Mouse (Mus musculus): ENCODE measurements at regions not wholly inside any gene's neighbourhood (a gene's known extent, or its start where the extent isn't known, plus 50 kb on each side); places are given as distances from the start of the nearest gene placed in this dataset.

- DNase-seq: no peak
Observed at GRCm38 (mm10) chr4:8949951-8950350, 711.1 kb upstream of the Car8 start.

- no peak for DNase-seq
Observed at GRCm38 (mm10) chr4:8949537-8949936, 710.7 kb upstream of the Car8 start.

GRCm38 (mm10) chr4:8945116-8945515 is 706.3 kb upstream of the Car8 start:
- no peak for DNase-seq

GRCm38 (mm10) chr4:8943080-8943479 is 704.2 kb upstream of the Car8 start:
- no peak for DNase-seq

GRCm38 (mm10) chr4:8938948-8939411 is 700.1 kb upstream of the Car8 start:
- DNase-seq: peak in 1 of 2 experiments; percentile 61

GRCm38 (mm10) chr4:8935899-8936298 is 697.1 kb upstream of the Car8 start:
- no peak for DNase-seq

- DNase-seq: no peak
Observed at GRCm38 (mm10) chr4:8934541-8934940, 695.7 kb upstream of the Car8 start.

- DNase-seq: peak; percentile 69 to 80
Observed at GRCm38 (mm10) chr4:8929346-8929745, 690.5 kb upstream of the Car8 start.

- DNase-seq: peak; percentile 50 to 53
Observed at GRCm38 (mm10) chr4:8928551-8929305, 689.9 kb upstream of the Car8 start.

- DNase-seq: no peak
Observed at GRCm38 (mm10) chr4:8927276-8927906, 688.5 kb upstream of the Car8 start.

GRCm38 (mm10) chr4:8926642-8927275 is 687.9 kb upstream of the Car8 start:
- no peak for DNase-seq

- DNase-seq: peak in 1 of 2 experiments; percentile 34
Observed at GRCm38 (mm10) chr4:8922695-8923363, 684.0 kb upstream of the Car8 start.

- peak; percentile 46 to 52 for DNase-seq
Observed at GRCm38 (mm10) chr4:8921477-8922385, 682.9 kb upstream of the Car8 start.

- DNase-seq: no peak
Observed at GRCm38 (mm10) chr4:8920306-8920705, 681.5 kb upstream of the Car8 start.

GRCm38 (mm10) chr4:8919366-8919984 is 680.6 kb upstream of the Car8 start:
- DNase-seq: no peak
